In genomic region chr17:63110211-63110755, GRCm38 (mm10) we compare ENCODE assay signal across 17 mouse cellular contexts.
DNase-seq lines count a peak whose midpoint lies in the region; ATAC-seq lines count a peak whose summit lies in the region.
"Had no signal": no experiment of that assay in that cellular context is flagged by ENCODE, and none has a peak within 500 bp of the region (broad histone marks: within the 10 kb centered on the region; RNA-seq: fewer than 3 reads in every experiment).

No protein-coding gene starts in this region.

- H3K27ac ChIP-seq in limb, embryonic 11.5 days (replicated peaks; ENCODE audit: low read depth, low read length): no peak overlapping the region
- H3K27ac ChIP-seq in limb, embryonic 10.5 days: no peak overlapping the region
- no peak overlapping the region for H3K27ac ChIP-seq in forebrain, embryonic 14.5 days (ENCODE audit: low read depth, low read length)
- H3K27ac ChIP-seq: embryonic facial prominence, embryonic 10.5 days; heart, adult 2 months; heart, embryonic 15.5 days; hindbrain, embryonic 13.5 days; hindbrain, postnatal 0 days had no signal

- no peak for ATAC-seq in limb, embryonic 11.5 days (ENCODE audit: insufficient number of reproducible peaks, low FRiP score, low TSS enrichment, low read depth)
- ATAC-seq in forebrain, embryonic 14.5 days: peak; percentile 60
- ATAC-seq: hindbrain, postnatal 0 days had no signal

- H3K36me3 ChIP-seq in limb, embryonic 11.5 days (ENCODE audit: control insufficient read depth, insufficient read depth, low read length): no peaks in the 10 kb centered on the region
- H3K36me3 ChIP-seq in limb, embryonic 10.5 days: no peaks in the 10 kb centered on the region
- H3K36me3 ChIP-seq in forebrain, embryonic 14.5 days (ENCODE audit: control insufficient read depth, insufficient read depth, low read length): no peaks in the 10 kb centered on the region
- H3K36me3 ChIP-seq: embryonic facial prominence, embryonic 10.5 days; heart, embryonic 15.5 days; hindbrain, embryonic 13.5 days had no signal

- H3K27me3 ChIP-seq in limb, embryonic 11.5 days (ENCODE audit: control insufficient read depth, insufficient read depth, low read length): no peaks in the 10 kb centered on the region
- H3K27me3 ChIP-seq in limb, embryonic 10.5 days (ENCODE audit: low read depth, poor library complexity, severe bottlenecking): no peaks in the 10 kb centered on the region
- no peaks in the 10 kb centered on the region for H3K27me3 ChIP-seq in forebrain, embryonic 14.5 days (replicated peaks; ENCODE audit: control insufficient read depth, insufficient read depth, low read length)
- H3K27me3 ChIP-seq: heart, embryonic 15.5 days; hindbrain, embryonic 13.5 days had no signal

- H3K4me2 ChIP-seq in limb, embryonic 11.5 days (ENCODE audit: low read depth, severe bottlenecking): no peak overlapping the region
- H3K4me2 ChIP-seq in forebrain, embryonic 14.5 days (ENCODE audit: low read length): no peak overlapping the region
- H3K4me2 ChIP-seq: heart, embryonic 11.5 days; heart, embryonic 15.5 days; hindbrain, embryonic 13.5 days had no signal

- WGBS in limb, embryonic 11.5 days: 80% methylated on average over 7 of the region's 7 CpGs
- WGBS in limb, embryonic 10.5 days: 90% methylated on average over 7 of the region's 7 CpGs
- WGBS in forebrain, embryonic 14.5 days: 6% methylated on average over 7 of the region's 7 CpGs

- no peaks in the 10 kb centered on the region for H3K9me3 ChIP-seq in limb, embryonic 11.5 days (ENCODE audit: control insufficient read depth, low read length)
- H3K9me3 ChIP-seq in limb, embryonic 10.5 days (replicated peaks): no peaks in the 10 kb centered on the region
- no peaks in the 10 kb centered on the region for H3K9me3 ChIP-seq in forebrain, embryonic 14.5 days (replicated peaks; ENCODE audit: control insufficient read depth, low read length)
- H3K9me3 ChIP-seq: embryonic facial prominence, embryonic 10.5 days; heart, embryonic 15.5 days; hindbrain, embryonic 13.5 days had no signal

- H3K4me3 ChIP-seq in limb, embryonic 11.5 days (ENCODE audit: low read depth, low read length): no peak overlapping the region
- no peak overlapping the region for H3K4me3 ChIP-seq in limb, embryonic 10.5 days
- no peak overlapping the region for H3K4me3 ChIP-seq in forebrain, embryonic 14.5 days (ENCODE audit: low read depth, low read length)
- H3K4me3 ChIP-seq: embryonic facial prominence, embryonic 10.5 days; heart, adult 2 months; heart, embryonic 15.5 days; hindbrain, embryonic 13.5 days had no signal

- peak; percentile 12 for DNase-seq in limb, embryonic 11.5 days (ENCODE audit: low spot score)
- no peak for DNase-seq in limb, embryonic 10.5 days (ENCODE audit: low spot score)
- DNase-seq in retina, embryonic 14.5 days (ENCODE audit: low spot score): peak; percentile 11
- DNase-seq in retina, postnatal 1 day: no peak
- DNase-seq in forebrain, embryonic 14.5 days (ENCODE audit: low spot score): peak; percentile 72
- DNase-seq in adipocyte (ENCODE audit: low spot score): no peak
- DNase-seq: adrenal gland, adult 8-10 months; cerebellum, adult 11 months; cerebellum, adult 9-10 months; cerebellum, postnatal 25 days; gastrocnemius, postnatal 14 days; heart, adult 2 months had no signal

- H3K9ac ChIP-seq in limb, embryonic 11.5 days (ENCODE audit: low read length): no peak overlapping the region
- H3K9ac ChIP-seq in forebrain, embryonic 14.5 days (ENCODE audit: low read length): no peak overlapping the region
- H3K9ac ChIP-seq: heart, embryonic 15.5 days; hindbrain, embryonic 13.5 days had no signal

- H3K4me1 ChIP-seq in limb, embryonic 11.5 days (ENCODE audit: control insufficient read depth, insufficient read depth, low read length): no peaks in the 10 kb centered on the region
- H3K4me1 ChIP-seq in limb, embryonic 10.5 days: no peaks in the 10 kb centered on the region
- peaks cover 18% of the 10 kb centered on the region for H3K4me1 ChIP-seq in forebrain, embryonic 14.5 days (ENCODE audit: control insufficient read depth, insufficient read depth, low read length)
- H3K4me1 ChIP-seq: heart, embryonic 15.5 days had no signal

Comparison
In these comparisons a context has a peak if more than half of its experiments do, and no peak if none do; other contexts are left out.
1. DNase-seq: peak in limb, embryonic 11.5 days (single experiment), retina, embryonic 14.5 days (single experiment) and forebrain, embryonic 14.5 days (single experiment); none in limb, embryonic 10.5 days (single experiment), retina, postnatal 1 day (single experiment) and adipocyte (single experiment).